Mouse (Mus musculus): Measurements from ENCODE around the gene Mllt6. TPM values are rescaled to one million over a fixed set of nuclear protein-coding genes. Genes with fewer than 3 reads are reported as not detected.

Mllt6 gene
- polyA plus RNA-seq, 1 experiment from 2014 or later, result 1.0 TPM

- Histone ChIP-seq H3K36me3 (ENCODE audit: control insufficient read depth, insufficient read depth, low read length) (peaks cover 13% of the 10 kb centered on the region), H3K4me1 (replicated peaks; ENCODE audit: control insufficient read depth, insufficient read depth, low read length) (peaks cover 16% of the 10 kb centered on the region), H3K27ac (ENCODE audit: low read depth, low read length) (no peak overlapping the region), H3K9ac (ENCODE audit: low read depth, low read length) (no peak overlapping the region), H3K4me3 (ENCODE audit: low read depth, low read length) (no peak overlapping the region), H3K9me3 (ENCODE audit: control insufficient read depth, low read length) (no peaks in the 10 kb centered on the region), H3K4me2 (no peak overlapping the region), H3K27me3 (replicated peaks; ENCODE audit: control insufficient read depth, insufficient read depth, low read length) (peaks cover 22% of the 10 kb centered on the region)
- no peak for ATAC-seq (replicated peaks; ENCODE audit: low FRiP score)
- WGBS, result 82% methylated on average over 7 of the region's 7 CpGs
- no peak for DNase-seq (ENCODE audit: low spot score)
These were observed 4.9 kb downstream of the Mllt6 start for GRCm38 (mm10) chr11:97668160-97668559.

GRCm38 (mm10) chr11:97669268-97669667, 6.1 kb downstream of the Mllt6 start:
- peaks cover 16% of the 10 kb centered on the region for H3K4me1 ChIP-seq (replicated peaks; ENCODE audit: control insufficient read depth, insufficient read depth, low read length)
- peaks cover 15% of the 10 kb centered on the region for H3K36me3 ChIP-seq (ENCODE audit: control insufficient read depth, insufficient read depth, low read length)
- H3K27me3 ChIP-seq (replicated peaks; ENCODE audit: control insufficient read depth, insufficient read depth, low read length), result peaks cover 11% of the 10 kb centered on the region
- no peak overlapping the region for H3K4me2 ChIP-seq
- WGBS, result 61% methylated on average over 15 of the region's 15 CpGs
- no peak overlapping the region for H3K27ac ChIP-seq (ENCODE audit: low read depth, low read length)
- H3K9me3 ChIP-seq (ENCODE audit: control insufficient read depth, low read length), result no peaks in the 10 kb centered on the region
- DNase-seq (ENCODE audit: low spot score) (no peak), ATAC-seq (replicated peaks; ENCODE audit: low FRiP score) (no peak)
- no peak overlapping the region for H3K9ac ChIP-seq (ENCODE audit: low read depth, low read length)
- no peak overlapping the region for H3K4me3 ChIP-seq (ENCODE audit: low read depth, low read length)

- H3K9ac ChIP-seq (ENCODE audit: low read depth, low read length), result no peak overlapping the region
- peaks cover 20% of the 10 kb centered on the region for H3K36me3 ChIP-seq (ENCODE audit: control insufficient read depth, insufficient read depth, low read length)
- no peaks in the 10 kb centered on the region for H3K9me3 ChIP-seq (ENCODE audit: control insufficient read depth, low read length)
- H3K27ac ChIP-seq (ENCODE audit: low read depth, low read length), result no peak overlapping the region
- 25% methylated on average over 6 of the region's 6 CpGs for WGBS
- H3K4me2 ChIP-seq, result peak overlapping the region; percentile 33
- H3K4me3 ChIP-seq (ENCODE audit: low read depth, low read length), result no peak overlapping the region
- ATAC-seq (replicated peaks; ENCODE audit: low FRiP score) (no peak), DNase-seq (ENCODE audit: low spot score) (no peak)
- H3K27me3 ChIP-seq (replicated peaks; ENCODE audit: control insufficient read depth, insufficient read depth, low read length), result peaks cover 7% of the 10 kb centered on the region
- peaks cover 16% of the 10 kb centered on the region for H3K4me1 ChIP-seq (replicated peaks; ENCODE audit: control insufficient read depth, insufficient read depth, low read length)
These were observed 6.6 kb downstream of the Mllt6 start for GRCm38 (mm10) chr11:97669829-97670228.

- Histone ChIP-seq H3K4me3 (ENCODE audit: low read depth, low read length) (no peak overlapping the region), H3K4me1 (replicated peaks; ENCODE audit: control insufficient read depth, insufficient read depth, low read length) (peaks cover 16% of the 10 kb centered on the region), H3K36me3 (ENCODE audit: control insufficient read depth, insufficient read depth, low read length) (peaks cover 16% of the 10 kb centered on the region), H3K9ac (ENCODE audit: low read depth, low read length) (no peak overlapping the region), H3K9me3 (ENCODE audit: control insufficient read depth, low read length) (no peaks in the 10 kb centered on the region), H3K4me2 (peak overlapping the region; percentile 33; the same call in 1 of the 2 replicates), H3K27me3 (replicated peaks; ENCODE audit: control insufficient read depth, insufficient read depth, low read length) (peaks cover under 1% of the 10 kb centered on the region), H3K27ac (ENCODE audit: low read depth, low read length) (no peak overlapping the region)
- 43% methylated on average over 13 of the region's 13 CpGs for whole genome bisulfite sequencing
- DNase-seq (ENCODE audit: low spot score), result no peak
- ATAC-seq (replicated peaks; ENCODE audit: low FRiP score), result no peak; the same call in 1 of the 2 replicates
These were observed 7.3 kb downstream of the Mllt6 start for GRCm38 (mm10) chr11:97670234-97671176.

GRCm38 (mm10) chr11:97671177-97671527, 7.9 kb downstream of the Mllt6 start:
- Histone ChIP-seq H3K27me3 (replicated peaks; ENCODE audit: control insufficient read depth, insufficient read depth, low read length) (no peaks in the 10 kb centered on the region; the same call in 1 of the 2 replicates), H3K4me2 (no peak overlapping the region), H3K4me3 (ENCODE audit: low read depth, low read length) (no peak overlapping the region), H3K9ac (ENCODE audit: low read depth, low read length) (no peak overlapping the region), H3K9me3 (ENCODE audit: control insufficient read depth, low read length) (no peaks in the 10 kb centered on the region), H3K4me1 (replicated peaks; ENCODE audit: control insufficient read depth, insufficient read depth, low read length) (peaks cover 16% of the 10 kb centered on the region), H3K27ac (ENCODE audit: low read depth, low read length) (no peak overlapping the region), H3K36me3 (ENCODE audit: control insufficient read depth, insufficient read depth, low read length) (peaks cover 12% of the 10 kb centered on the region; the same call in 1 of the 2 replicates)
- no peak for ATAC-seq (replicated peaks; ENCODE audit: low FRiP score)
- no peak for DNase-seq (ENCODE audit: low spot score)
- WGBS, result 59% methylated on average over 2 of the region's 2 CpGs

- no peak for ATAC-seq (replicated peaks; ENCODE audit: low FRiP score)
- H3K36me3 ChIP-seq (ENCODE audit: control insufficient read depth, insufficient read depth, low read length), result peaks cover 20% of the 10 kb centered on the region; the same call in 1 of the 2 replicates
These were observed 9.9 kb downstream of the Mllt6 start for GRCm38 (mm10) chr11:97673148-97673547.

GRCm38 (mm10) chr11:97676050-97676754, 13.0 kb downstream of the Mllt6 start:
- no peak overlapping the region for H3K9ac ChIP-seq (ENCODE audit: low read depth, low read length)
- 87% methylated on average over 15 of the region's 15 CpGs for WGBS

More at GRCm38 (mm10) chr11:97673148-97673547, 9.9 kb downstream of the Mllt6 start:
- no peak overlapping the region for H3K4me3 ChIP-seq (ENCODE audit: low read depth, low read length)
- H3K27me3 ChIP-seq (replicated peaks; ENCODE audit: control insufficient read depth, insufficient read depth, low read length), result no peaks in the 10 kb centered on the region; the same call in 1 of the 2 replicates
- H3K4me1 ChIP-seq (replicated peaks; ENCODE audit: control insufficient read depth, insufficient read depth, low read length), result peaks cover 16% of the 10 kb centered on the region
- H3K27ac ChIP-seq (ENCODE audit: low read depth, low read length), result no peak overlapping the region
- H3K9me3 ChIP-seq (ENCODE audit: control insufficient read depth, low read length), result no peaks in the 10 kb centered on the region
- WGBS, result 90% methylated on average over 11 of the region's 11 CpGs
- DNase-seq (ENCODE audit: low spot score), result no peak
- no peak overlapping the region for H3K9ac ChIP-seq (ENCODE audit: low read depth, low read length)
- H3K4me2 ChIP-seq, result no peak overlapping the region

GRCm38 (mm10) chr11:97677381-97677780, 14.2 kb downstream of the Mllt6 start:
- Histone ChIP-seq H3K4me3 (ENCODE audit: low read depth, low read length) (no peak overlapping the region), H3K27ac (ENCODE audit: low read depth, low read length) (no peak overlapping the region), H3K4me1 (replicated peaks; ENCODE audit: control insufficient read depth, insufficient read depth, low read length) (no peaks in the 10 kb centered on the region), H3K9ac (ENCODE audit: low read depth, low read length) (no peak overlapping the region), H3K4me2 (no peak overlapping the region), H3K9me3 (ENCODE audit: control insufficient read depth, low read length) (no peaks in the 10 kb centered on the region), H3K36me3 (ENCODE audit: control insufficient read depth, insufficient read depth, low read length) (peaks cover 21% of the 10 kb centered on the region; the same call in 1 of the 2 replicates), H3K27me3 (replicated peaks; ENCODE audit: control insufficient read depth, insufficient read depth, low read length) (no peaks in the 10 kb centered on the region; the same call in 1 of the 2 replicates)
- 78% methylated on average over 15 of the region's 15 CpGs for WGBS
- ATAC-seq (replicated peaks; ENCODE audit: low FRiP score) (no peak), DNase-seq (ENCODE audit: low spot score) (no peak)

More at GRCm38 (mm10) chr11:97676050-97676754, 13.0 kb downstream of the Mllt6 start:
- DNase-seq (ENCODE audit: low spot score), result no peak
- Histone ChIP-seq H3K27me3 (replicated peaks; ENCODE audit: control insufficient read depth, insufficient read depth, low read length) (no peaks in the 10 kb centered on the region; the same call in 1 of the 2 replicates), H3K4me3 (ENCODE audit: low read depth, low read length) (no peak overlapping the region), H3K9me3 (ENCODE audit: control insufficient read depth, low read length) (no peaks in the 10 kb centered on the region), H3K4me1 (replicated peaks; ENCODE audit: control insufficient read depth, insufficient read depth, low read length) (no peaks in the 10 kb centered on the region), H3K27ac (ENCODE audit: low read depth, low read length) (no peak overlapping the region), H3K4me2 (no peak overlapping the region), H3K36me3 (ENCODE audit: control insufficient read depth, insufficient read depth, low read length) (peaks cover 21% of the 10 kb centered on the region; the same call in 1 of the 2 replicates)
- ATAC-seq (replicated peaks; ENCODE audit: low FRiP score), result no peak

Measured in liver, embryonic 11.5 days (tissue).